Mouse (Mus musculus) testis, postnatal 14 days (tissue): ENCODE measurements around the gene Stx18.
A peak's percentile ranks its signal among the peaks of the same experiment; 100 is the strongest.

Experiments used
- DNase-seq: peaks from one replicate; pipeline ENCODE4 v3.0.0; 2021; ENCODE audit warnings: low spot score

Gene Stx18

GRCm38 (mm10) chr5:38038710-38039592 is at the start of gene Stx18:
Stx18 (plus strand) TSS chr5:38038742.
- DNase-seq, result peak; percentile 90

- DNase-seq, result no peak
These were observed 46.2 kb upstream of the Stx18 start for GRCm38 (mm10) chr5:37992346-37992745.

- DNase-seq, result no peak
These were observed 39.7 kb upstream of the Stx18 start for GRCm38 (mm10) chr5:37998805-37999204.

- DNase-seq, result no peak
These were observed 36.0 kb upstream of the Stx18 start for GRCm38 (mm10) chr5:38002573-38002972.

- DNase-seq, result no peak
These were observed 33.8 kb upstream of the Stx18 start for GRCm38 (mm10) chr5:38004746-38005145.

GRCm38 (mm10) chr5:38006415-38007347 is 31.9 kb upstream of the Stx18 start:
- no peak for DNase-seq

GRCm38 (mm10) chr5:38009071-38009470 is 29.5 kb upstream of the Stx18 start:
- no peak for DNase-seq

- DNase-seq, result no peak
These were observed 23.6 kb upstream of the Stx18 start for GRCm38 (mm10) chr5:38014916-38015315.

- no peak for DNase-seq
These were observed 21.6 kb upstream of the Stx18 start for GRCm38 (mm10) chr5:38016945-38017344.

GRCm38 (mm10) chr5:38027656-38028055 is 10.9 kb upstream of the Stx18 start:
- no peak for DNase-seq

GRCm38 (mm10) chr5:38038274-38038673 is 268 bp upstream of the Stx18 start:
- no peak for DNase-seq

GRCm38 (mm10) chr5:38039796-38040195 is 1.3 kb downstream of the Stx18 start:
- DNase-seq, result no peak

GRCm38 (mm10) chr5:38044923-38045322 is 6.4 kb downstream of the Stx18 start:
- no peak for DNase-seq

- DNase-seq, result no peak
These were observed 9.6 kb downstream of the Stx18 start for GRCm38 (mm10) chr5:38048177-38048576.

GRCm38 (mm10) chr5:38061051-38061450 is 22.5 kb downstream of the Stx18 start:
- no peak for DNase-seq

GRCm38 (mm10) chr5:38062709-38063108 is 24.2 kb downstream of the Stx18 start:
- no peak for DNase-seq

- no peak for DNase-seq
These were observed 24.8 kb downstream of the Stx18 start for GRCm38 (mm10) chr5:38063339-38063738.

GRCm38 (mm10) chr5:38064043-38064575 is 25.6 kb downstream of the Stx18 start:
- DNase-seq, result no peak

- DNase-seq, result no peak
These were observed 26.2 kb downstream of the Stx18 start for GRCm38 (mm10) chr5:38064701-38065100.

- no peak for DNase-seq
These were observed 26.9 kb downstream of the Stx18 start for GRCm38 (mm10) chr5:38065454-38065853.

- DNase-seq, result no peak
These were observed 28.1 kb downstream of the Stx18 start for GRCm38 (mm10) chr5:38066606-38067005.

GRCm38 (mm10) chr5:38076326-38076725 is 37.8 kb downstream of the Stx18 start:
- no peak for DNase-seq
